Mouse (Mus musculus) embryo, embryonic 9.5 days (tissue): ENCODE measurements around the gene Rpsa.
A peak's percentile ranks its signal among the peaks of the same experiment; 100 is the strongest.

Source experiments
- DNase-seq: peaks from one replicate; pipeline ENCODE4 v3.0.0-alpha.2; 2017; ENCODE audit errors: extremely low spot score

The Rpsa gene

GRCm38 (mm10) chr9:120167826-120168225, 40.3 kb downstream of the Rpsa start:
- DNase-seq, result no peak

GRCm38 (mm10) chr9:120171295-120171694, 43.8 kb downstream of the Rpsa start:
- peak; percentile 49 for DNase-seq

GRCm38 (mm10) chr9:120174436-120175137, 47.1 kb downstream of the Rpsa start:
- no peak for DNase-seq

GRCm38 (mm10) chr9:120178813-120179212, 51.3 kb downstream of the Rpsa start:
- no peak for DNase-seq
